Mouse (Mus musculus) CD4-positive, CD25-positive, alpha-beta regulatory T cell, adult 2 months (primary cell): ENCODE results near the gene Sept5.

Experiments
- DNase-seq: peaks from one replicate; pipeline ENCODE4 v3.0.0-alpha.2; 2012; ENCODE audit warnings: low read depth, low spot score

Gene Sept5

DNA sequence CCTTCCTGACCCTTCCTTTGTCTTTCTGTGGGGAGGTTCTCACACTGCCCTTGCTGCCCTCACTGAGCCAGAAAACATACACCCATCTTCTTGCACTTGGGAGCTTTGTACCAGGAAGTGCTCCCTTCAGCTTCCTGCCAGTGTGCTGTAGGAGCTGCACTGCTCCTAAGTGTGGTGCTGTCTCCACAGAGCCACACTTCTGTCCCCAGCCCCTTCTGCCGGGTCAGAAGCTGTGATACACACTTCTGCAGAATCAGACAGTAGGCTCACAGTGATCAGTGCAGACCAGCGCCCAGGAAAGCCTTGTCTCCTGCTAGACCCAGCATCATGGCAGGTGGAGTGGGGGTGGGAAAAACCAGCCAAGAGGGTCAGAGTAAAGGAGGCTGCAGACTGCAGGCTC, 3.1 kb upstream of the Sept5 start:
- DNase-seq, result no peak

DNA sequence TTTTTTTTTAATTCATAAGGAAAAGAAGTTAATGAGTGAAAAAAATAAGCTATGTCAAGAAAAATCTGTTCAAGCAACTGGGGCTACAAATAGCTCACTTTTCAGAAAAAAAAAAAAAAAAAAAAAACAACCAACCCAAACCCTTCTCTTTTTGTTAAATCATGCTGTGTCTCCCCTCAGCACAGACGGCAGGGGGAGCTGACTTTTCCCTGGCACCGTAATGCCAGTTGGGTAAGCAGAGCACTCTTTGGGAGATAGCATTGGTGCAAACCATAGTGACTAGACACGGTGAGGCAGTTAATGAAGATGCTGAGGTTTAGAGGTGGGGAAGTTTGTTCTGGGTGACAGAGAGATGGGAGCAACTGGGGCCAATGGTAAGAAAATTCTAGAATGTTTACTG, 2.3 kb upstream of the Sept5 start:
- DNase-seq, result no peak

DNA sequence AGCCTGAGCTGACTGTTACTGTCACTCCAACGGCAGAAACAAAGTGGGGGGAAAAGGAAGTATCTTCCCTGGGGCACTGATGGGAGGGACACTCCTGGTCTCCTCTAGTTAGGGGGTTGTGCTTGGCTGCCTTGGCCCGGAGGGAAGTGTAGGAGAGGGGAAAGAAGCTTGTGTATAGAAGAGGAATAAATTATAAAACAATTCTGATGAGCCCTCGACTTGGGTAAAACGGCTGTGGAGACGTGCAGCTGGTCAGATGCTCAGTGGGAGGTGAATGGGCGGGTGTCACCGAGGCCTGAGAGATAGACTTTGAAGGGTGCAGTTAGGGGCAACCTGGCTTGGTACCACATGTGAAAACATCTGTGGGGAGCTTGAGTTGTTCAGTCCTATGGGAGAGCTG, 1.4 kb upstream of the Sept5 start:
- DNase-seq, result no peak

DNA sequence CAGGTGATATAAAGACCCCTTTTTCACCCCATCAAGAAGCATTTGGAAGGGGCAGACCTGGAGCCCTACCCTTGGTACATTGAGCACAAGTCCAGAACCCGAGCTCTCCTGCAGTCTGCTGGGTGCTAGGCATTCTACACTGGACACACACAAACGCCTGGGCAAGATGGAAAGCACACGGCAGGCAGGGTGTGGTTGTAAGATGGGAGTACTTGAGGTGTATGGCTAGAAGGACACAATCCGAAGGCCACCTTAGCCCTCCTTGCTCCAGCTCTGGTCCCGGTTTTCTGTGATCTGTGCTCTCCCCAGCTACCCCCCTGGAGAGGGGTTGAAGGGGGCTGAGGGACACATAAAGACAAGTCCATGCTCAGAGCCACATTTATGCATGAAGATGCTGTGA, 537 bp upstream of the Sept5 start:
- no peak for DNase-seq

DNA sequence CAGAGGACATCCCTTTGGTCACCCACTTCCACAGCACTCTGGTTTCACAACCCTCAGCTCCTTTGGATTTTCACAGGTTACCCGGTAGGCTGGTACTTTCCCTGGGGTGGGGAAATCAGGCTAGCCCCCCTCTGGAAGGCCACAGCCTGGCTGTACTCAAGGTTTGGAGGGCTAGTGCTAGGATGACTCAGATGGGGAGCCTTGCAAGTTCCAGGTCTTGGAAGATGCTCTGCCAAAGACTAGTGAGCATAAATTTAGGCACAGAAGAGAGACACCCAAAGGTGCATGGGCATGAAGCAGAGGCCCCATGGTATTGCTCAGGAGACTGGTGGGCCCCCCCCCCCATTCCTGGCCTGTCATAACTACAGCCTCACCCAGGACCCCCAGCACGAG, 810 bp downstream of the Sept5 start:
- DNase-seq, result no peak

DNA sequence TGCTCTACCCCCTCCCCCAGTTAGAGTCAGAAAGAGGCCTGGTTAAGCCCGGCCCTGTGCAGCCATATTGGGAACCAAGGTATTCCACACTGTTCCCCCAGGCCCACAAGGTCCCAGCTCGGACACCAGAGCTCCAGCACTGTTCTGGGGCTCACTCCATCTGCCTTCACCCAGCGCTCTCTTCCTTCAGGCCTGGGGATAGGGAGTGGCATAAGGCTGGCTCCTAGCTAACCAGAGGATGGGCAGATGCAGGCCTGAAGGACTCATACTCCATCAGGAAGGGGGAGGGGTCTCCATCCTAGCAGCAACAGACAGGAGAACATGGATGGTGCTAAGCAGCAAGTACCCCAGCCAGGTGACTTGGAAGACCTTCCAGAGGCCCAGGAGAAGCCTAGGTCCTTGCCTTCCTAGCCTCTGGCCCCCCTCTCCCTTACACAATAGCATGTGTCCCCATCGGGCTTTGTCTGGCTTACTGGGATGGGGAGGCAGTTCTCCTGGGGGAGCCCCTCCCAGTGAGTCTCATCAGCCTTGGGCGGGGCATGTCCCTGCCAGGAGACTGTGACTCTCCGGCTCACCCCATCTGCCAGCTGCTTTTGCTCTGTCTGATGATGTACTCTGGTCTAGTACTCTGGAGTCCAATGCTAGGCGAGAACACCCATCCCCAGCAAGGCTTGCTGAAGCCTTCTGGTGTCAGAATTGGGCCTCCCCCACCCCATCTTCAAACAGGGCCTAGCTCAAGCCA, 1.4 kb downstream of the Sept5 start:
- DNase-seq, result no peak

DNA sequence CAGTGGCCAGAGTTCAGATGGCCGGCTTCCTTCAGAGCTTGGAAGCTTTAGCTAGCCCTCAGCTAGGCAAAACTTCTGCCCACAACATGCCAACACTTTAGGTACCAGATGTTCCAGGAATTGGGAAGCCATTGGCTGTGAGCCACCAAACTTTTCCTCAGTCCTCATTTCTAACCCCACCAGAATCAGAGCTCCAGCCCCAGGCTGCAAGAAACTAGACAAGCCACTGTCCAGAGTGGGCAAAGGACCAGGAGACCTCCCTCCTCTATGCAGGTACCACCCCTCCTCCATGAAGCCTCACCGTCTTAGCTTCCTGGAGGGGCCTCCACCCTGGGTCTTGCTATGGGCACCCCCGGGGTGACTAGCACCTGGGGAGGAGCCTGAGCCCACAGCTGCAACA, 2.6 kb downstream of the Sept5 start:
- no peak for DNase-seq

DNA sequence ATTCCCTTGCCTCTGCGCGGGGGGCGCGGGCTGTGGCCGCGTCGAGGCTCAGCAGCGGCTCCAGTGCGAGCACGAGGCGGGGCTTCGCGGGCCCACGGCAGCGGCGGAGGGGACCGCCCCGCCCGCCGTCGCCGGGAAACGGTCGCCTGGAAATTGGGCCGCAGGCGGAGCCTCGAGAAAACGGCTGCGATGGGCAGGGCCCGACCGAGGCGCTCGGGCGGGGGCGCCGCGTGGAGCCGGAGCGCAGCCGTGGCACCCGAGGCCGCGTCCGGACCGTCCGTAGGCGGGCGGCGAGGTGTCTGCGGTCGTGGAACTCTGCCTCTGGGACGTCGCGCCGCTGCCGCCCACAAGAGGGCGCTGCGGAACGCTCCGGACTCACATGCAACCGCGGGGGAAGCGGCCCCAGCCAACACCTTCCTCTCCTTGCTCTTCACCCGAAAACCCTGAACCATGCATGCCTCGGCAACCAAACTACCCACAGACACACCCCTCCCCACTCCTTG, 3.3 kb downstream of the Sept5 start, which contains the start of gene Gm49601:
Gene Gm49601 (minus strand): TSS at position 52 of the 503 bp plus-strand sequence.
- peak; percentile 91 for DNase-seq

DNA sequence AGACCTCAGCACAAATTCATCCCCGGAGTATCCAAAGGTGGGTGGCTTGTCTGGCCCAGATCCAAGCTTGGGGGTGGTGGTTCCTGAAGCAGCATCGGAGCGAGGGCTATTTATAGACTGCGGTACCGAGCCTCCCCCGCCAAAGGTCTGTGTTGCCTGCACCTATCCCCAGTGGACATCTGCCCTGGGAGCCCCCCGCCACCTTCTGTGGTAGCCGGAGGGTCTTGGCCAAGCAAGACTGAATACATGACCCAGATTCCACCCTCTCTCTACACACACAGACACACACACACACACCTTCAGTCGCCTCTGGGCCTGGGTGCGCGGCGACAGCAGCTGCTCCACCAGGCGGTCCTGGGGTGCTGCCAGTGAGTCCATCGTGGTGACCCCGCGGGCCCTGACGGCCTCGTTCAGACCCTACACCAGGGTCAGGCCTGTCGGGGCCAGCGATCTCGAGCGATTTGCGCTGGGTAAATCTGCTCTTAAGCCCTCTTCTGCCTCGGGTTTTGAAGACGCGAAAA, 3.9 kb downstream of the Sept5 start:
- DNase-seq, result no peak

DNA sequence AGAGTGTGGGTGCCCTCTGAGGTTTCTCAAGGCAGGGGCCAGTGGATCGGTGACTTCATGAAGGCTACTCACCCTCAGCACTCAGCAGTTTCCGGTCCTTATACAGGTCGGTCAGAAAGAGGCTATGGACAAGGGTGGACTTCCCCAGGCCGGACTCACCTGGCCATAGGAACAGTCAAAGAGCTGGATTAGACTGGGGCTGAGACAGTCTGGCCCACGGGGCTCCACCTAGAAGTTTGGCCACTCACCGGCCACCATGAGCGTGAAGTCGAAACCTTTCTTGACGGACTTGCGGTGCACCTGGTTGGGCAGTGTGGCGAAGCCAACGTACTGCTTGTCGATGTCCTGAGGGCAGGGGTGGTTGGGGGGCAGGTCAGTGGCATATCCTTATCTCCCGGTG, 4.7 kb downstream of the Sept5 start:
- peak; percentile 13 for DNase-seq

DNA sequence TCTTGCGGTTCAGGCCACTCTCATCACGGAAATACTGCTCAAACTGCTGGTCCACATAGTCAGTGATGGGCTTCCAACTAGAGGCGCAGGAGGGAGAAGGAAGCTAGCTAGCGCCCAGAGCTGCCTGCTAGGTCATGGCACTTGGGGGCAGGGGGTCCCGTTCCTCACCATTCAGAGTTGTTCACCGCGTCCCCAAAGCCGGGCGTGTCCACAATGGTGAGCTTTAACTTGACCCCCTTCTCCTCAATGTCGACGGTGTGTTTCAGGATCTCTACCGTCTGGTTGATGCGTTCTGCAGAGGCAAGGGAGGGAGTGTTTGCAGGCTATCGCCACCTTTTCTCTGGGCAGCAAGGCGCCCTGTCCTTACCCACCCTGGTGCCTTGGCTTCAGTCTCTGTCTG, 5.1 kb downstream of the Sept5 start:
- DNase-seq, result peak; percentile 16

DNA sequence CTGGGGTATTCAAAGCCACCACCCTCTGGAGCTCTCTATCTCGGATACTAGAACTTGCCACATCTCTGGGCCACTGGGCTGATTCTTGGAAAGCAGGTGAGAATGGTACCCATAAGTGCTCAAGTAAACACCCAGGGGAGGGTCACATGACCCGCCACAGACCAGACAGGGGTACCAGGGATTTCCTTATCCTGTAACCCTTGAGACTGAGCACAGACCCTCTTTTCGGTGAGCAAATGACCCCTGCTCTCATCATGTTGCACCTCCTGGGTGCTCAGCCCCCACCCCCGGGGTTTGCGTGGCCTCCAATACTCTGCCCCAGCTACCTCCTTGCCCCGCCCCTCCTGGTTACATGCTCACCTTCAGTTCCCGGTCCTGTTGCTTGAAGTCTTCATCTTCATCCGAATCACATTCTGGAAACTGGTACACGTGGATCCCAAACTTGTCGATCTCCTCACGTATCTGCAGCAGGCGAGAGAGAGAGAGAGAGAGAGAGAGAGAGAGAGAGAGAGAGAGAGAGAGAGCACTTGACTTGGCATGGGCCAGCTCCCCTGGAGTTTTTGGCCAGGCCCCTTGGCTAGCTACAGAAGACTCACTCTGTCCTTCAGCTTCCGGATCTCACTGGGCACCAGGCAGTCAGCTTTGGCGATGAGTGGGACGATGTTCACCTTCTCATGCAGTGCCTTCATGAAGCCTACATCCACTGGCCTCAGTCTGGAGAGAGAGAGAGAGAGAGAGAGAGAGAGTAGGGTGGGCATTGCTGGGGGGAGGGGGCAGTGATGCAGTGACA, 5.8 kb downstream of the Sept5 start:
- DNase-seq, result peak; percentile 9

DNA sequence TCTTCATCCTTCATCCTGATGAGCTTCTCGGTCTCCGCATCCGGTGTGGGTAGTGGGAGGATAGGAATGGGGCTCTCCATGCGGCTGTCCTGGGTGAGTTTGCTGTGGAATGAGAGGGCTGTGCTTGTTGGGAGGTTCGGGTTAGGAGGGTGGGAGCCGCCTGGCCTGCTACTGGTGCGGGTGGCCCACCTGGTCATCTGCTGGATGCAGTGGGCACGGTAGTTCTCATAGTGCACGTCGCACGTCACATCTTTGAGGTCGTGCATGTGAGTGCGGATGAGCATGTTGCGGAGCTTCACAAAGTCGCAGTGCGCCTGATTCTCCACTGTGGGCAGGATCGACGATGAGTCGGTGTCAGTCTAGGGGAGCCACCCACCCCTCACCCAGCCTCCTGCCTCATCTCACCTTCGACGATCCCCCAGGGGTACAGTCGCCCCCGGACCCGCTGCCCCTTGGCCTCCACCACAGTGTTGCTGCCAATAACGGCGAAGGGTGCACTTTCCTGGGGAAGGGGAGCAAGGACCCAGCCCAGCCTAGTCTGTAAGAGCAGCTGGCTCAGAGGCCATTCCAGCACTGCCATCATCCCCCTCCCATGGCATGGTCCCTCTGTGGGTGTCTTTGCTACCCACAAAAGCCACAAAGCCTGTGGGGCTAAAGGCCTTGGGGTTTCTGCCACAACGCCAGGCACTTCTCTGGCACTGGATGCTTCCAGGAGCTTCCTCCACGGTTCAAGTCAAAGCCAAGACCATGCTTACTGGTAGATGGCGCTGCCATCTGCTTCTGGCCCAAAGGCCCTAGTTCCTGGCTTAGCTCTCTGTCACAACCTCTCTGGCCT, 6.6 kb downstream of the Sept5 start:
- peak; percentile 19 for DNase-seq

DNA sequence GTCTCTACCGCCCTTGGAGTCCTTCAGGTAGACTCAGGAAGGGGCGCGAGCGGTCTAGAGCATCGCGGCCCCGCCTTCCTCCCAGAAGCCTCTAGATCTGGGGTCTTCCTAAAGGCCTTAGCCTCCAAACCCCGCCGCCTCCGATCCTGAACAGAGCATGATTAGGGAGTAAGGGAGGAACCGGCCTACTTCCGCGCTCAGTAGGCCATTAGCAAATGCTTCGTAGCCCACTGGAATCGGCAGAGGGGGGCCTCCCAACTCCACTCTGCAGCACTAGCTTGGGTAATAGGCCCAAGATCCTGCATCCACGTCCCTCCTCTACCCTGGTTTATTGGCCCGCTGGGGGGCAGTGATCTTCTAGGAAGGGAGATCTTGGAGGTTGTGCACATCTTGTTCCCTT, 7.7 kb downstream of the Sept5 start, which contains the start of gene Gp1bb:
Gene Gp1bb (minus strand): TSS at position 385 of the 400 bp plus-strand sequence.
- DNase-seq, result no peak

DNA sequence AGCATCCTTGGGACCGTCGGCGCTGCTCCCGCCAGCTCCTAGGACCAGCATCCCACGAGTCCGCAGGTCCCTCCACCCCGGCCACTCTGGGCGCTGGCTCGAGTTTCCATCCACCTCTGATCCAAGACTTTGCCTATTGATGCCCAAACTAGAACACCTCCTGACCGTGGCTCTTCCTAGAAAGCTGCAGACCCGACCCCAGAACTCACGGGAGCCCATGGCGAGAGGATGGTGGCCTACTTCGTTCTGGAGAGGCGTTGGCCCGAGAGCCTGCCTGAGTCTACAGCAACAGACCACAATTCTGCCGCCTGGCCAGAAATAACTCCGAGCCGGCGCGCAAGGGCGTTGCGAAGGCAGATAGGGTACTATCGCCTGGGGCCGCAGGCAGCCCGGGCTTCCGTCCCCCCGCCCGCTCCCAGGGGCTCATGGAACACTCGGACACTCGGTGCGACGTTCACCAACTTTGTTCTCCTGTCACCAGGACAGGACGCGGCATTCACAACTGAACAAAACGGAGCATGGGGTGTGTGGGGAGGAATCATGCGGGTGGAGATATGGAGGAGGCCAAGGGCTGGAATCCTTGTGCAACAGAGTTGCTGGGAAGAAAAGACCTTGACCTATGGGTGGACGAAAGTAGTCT, 8.3 kb downstream of the Sept5 start:
- DNase-seq, result no peak

DNA sequence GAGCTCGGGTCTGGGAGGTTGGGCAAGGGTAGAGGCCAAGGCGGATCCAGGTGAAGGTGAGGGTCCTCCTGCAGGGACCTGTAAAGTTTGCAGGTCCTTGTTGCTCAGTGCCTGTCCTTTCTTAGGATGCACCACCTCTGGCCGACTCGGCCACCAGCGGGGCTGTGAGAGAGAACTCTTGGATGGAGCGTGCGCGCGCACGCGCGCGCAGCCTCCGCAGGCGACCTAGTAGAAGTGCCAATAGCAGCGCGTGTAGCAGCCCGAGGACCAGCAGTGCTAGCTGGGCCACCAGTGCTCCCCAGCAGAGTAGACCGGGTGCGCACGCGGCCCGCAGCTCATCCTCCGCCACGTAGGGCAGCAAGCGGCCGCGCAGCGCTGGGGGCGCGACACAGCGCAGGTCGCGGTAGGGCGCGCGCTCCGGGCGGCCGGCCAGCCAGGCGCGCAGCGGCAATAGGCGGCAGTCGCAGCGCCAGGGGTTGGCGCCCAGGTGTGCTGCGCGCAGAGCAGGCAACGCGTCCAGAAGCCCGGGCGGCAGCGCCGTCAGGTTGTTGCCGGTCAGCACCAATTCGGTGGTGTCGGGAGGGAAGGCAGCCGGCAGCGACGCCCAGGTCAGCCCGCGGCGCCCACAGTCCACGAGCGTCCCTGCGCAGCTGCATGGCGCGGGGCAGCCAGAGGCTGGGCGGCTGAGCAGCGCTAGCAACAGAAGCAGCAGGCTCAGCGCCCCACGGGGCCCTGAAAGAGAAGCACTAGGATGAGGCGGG, 9.0 kb downstream of the Sept5 start:
- DNase-seq, result no peak

DNA sequence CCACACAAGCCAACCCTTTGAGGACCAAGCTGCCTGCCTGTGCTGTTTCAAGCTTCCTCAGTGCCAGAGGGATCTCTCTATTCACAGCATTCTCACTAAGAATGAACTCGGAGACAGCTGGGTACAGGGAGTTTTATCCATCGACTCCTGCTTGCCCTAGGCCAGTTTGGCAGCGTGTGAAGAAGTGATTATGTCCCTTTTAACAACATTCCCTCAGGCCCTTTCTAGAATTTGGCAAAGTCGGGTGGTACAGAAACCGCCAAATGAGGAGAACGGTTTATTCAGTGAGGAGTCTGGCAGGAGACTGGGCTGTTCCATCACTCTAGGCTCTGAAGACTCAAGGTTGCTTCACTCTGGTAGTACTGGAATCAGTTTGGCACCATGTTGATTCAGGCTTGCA, 9.6 kb downstream of the Sept5 start:
- no peak for DNase-seq

DNA sequence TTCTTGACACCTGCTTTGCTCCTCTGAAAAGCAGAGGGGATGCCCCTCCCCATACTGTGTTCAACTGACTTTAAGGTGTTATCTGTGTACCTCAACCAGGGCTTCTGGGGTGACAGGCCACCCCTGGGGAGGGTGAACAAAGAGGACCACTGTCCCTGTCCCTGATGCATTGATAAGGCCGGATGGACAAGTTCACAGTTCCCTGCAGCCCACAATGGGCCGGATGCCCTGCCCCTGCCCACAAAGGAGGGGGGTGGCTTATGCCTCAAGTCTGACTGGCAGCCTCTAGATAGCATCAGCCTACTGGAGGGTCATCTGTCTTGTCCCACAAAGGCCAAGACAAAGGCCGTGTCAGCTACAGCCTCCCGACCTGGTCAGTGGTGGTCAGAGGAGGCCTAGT, 10.6 kb downstream of the Sept5 start:
- DNase-seq, result no peak

DNA sequence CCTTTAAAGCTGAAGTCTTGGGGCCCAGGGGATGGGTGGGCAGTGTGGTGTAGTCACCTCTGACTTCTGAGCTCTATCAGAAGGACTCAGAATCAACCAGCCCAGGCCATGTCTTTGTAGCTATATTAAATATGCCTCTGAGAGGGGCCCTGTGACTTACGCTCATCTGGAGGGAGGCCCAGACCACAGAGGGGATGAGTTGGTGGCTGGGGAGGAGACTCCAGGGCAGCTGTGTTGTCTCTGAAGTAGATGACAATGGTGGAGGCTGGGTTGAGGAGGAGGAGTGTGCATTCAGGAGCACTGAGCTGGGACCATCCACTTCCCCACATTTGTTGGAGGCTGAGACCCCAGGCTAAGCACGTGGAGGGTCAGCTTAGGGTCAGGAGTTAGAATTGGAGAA, 11.5 kb downstream of the Sept5 start:
- DNase-seq, result no peak

DNA sequence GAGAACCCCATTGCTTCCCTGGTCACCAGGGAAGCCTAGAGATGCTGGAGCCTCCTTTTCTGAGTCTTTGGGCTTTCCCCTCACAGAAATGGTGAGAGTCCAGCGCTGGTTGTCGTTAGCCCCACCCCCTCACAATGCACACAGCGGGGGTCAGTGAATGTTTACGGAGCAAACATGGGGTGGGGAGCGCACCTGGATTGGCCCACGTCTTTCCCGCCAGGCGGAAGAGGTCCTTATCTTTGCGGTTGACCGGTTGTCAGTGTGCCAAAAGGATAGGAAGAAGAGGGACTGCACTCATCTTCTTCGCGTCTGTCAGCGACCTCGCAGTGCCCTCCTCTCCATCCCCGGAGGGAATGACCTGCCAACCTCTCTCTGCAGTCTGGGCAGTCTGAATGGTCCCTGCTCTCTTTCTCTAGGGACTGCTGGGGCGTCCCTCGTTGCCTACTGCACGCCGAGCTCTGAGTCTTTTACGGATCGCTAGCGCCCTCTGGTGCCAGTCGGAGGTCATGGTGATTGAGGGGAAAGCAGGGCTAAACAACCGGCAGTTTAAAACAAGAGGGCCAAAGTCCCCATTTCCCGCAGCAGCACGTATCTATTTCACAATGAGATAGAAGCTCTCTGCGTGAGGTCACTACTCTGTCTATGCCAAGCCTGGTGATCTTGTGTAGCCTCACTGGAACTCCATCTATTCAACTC, 12.2 kb downstream of the Sept5 start:
- DNase-seq, result peak; percentile 91
